ENCODE assay signal across 22 mouse cellular contexts in genomic region chr13:56692011-56692410, GRCm38 (mm10). TPM values are rescaled to one million over a fixed set of nuclear protein-coding genes. Genes with fewer than 3 reads are reported as not detected.
DNase-seq lines count a peak whose midpoint lies in the region; ATAC-seq and TF ChIP-seq lines count a peak whose summit lies in the region.
"Had no signal": no experiment of that assay in that cellular context is flagged by ENCODE, and none has a peak within 500 bp of the region (broad histone marks: within the 10 kb centered on the region; RNA-seq: fewer than 3 reads in every experiment).

No protein-coding gene starts in this region.

- no peak overlapping the region for H3K27ac ChIP-seq in thymus, adult 2 months (ENCODE audit: control insufficient read depth, insufficient read depth, low read length)
- no peak overlapping the region for H3K27ac ChIP-seq in limb, embryonic 13.5 days
- no peak overlapping the region for H3K27ac ChIP-seq in hindbrain, embryonic 11.5 days (ENCODE audit: low read depth, low read length)
- H3K27ac ChIP-seq: forebrain, embryonic 10.5 days; hindbrain, postnatal 0 days; midbrain, embryonic 13.5 days; neural tube, embryonic 15.5 days had no signal

- WGBS in thymus, adult 2 months = 29% methylated on average over 7 of the region's 7 CpGs
- 26% methylated on average over 7 of the region's 7 CpGs for whole genome bisulfite sequencing in limb, embryonic 13.5 days
- WGBS in hindbrain, embryonic 11.5 days = 66% methylated on average over 7 of the region's 7 CpGs

- H3K9ac ChIP-seq in limb, embryonic 13.5 days = no peak overlapping the region
- H3K9ac ChIP-seq in hindbrain, embryonic 11.5 days (ENCODE audit: low read depth, low read length) = no peak overlapping the region
- H3K9ac ChIP-seq: midbrain, embryonic 13.5 days; neural tube, embryonic 15.5 days had no signal

- 0 out of 2 replicates have a peak overlapping the region, but pooled peaks have one; percentile 3 for H3K4me2 ChIP-seq in limb, embryonic 13.5 days (replicated peaks)
- H3K4me2 ChIP-seq in hindbrain, embryonic 11.5 days (replicated peaks; ENCODE audit: low read depth, low read length) = no peak overlapping the region
- H3K4me2 ChIP-seq: midbrain, embryonic 13.5 days; neural tube, embryonic 15.5 days had no signal

- no peaks in the 10 kb centered on the region for H3K27me3 ChIP-seq in thymus, adult 2 months (ENCODE audit: control insufficient read depth, insufficient read depth, low read length)
- H3K27me3 ChIP-seq in limb, embryonic 13.5 days = no peaks in the 10 kb centered on the region
- no peaks in the 10 kb centered on the region for H3K27me3 ChIP-seq in hindbrain, embryonic 11.5 days (ENCODE audit: control insufficient read depth, insufficient read depth, low read length)
- H3K27me3 ChIP-seq: neural tube, embryonic 15.5 days had no signal

- H3K36me3 ChIP-seq in thymus, adult 2 months (ENCODE audit: control insufficient read depth, insufficient read depth, low read length) = no peaks in the 10 kb centered on the region
- H3K36me3 ChIP-seq in limb, embryonic 13.5 days = no peaks in the 10 kb centered on the region
- no peaks in the 10 kb centered on the region for H3K36me3 ChIP-seq in hindbrain, embryonic 11.5 days (ENCODE audit: control insufficient read depth, insufficient read depth, low read length)
- H3K36me3 ChIP-seq: forebrain, embryonic 10.5 days; midbrain, embryonic 13.5 days; neural tube, embryonic 15.5 days had no signal

- H3K9me3 ChIP-seq in limb, embryonic 13.5 days = no peaks in the 10 kb centered on the region
- no peaks in the 10 kb centered on the region for H3K9me3 ChIP-seq in hindbrain, embryonic 11.5 days (ENCODE audit: control insufficient read depth, low read length)
- H3K9me3 ChIP-seq: forebrain, embryonic 10.5 days; midbrain, embryonic 13.5 days; neural tube, embryonic 15.5 days had no signal

- no peak for TF ChIP-seq CTCF in thymus, adult 2 months (IDR thresholded peaks at IDR 0.05; ENCODE audit: borderline replicate concordance, control insufficient read depth, extremely low read depth, insufficient read depth, low read length, poor library complexity)

- no peak for ATAC-seq in limb, embryonic 13.5 days (ENCODE audit: low FRiP score, low read depth)
- no peak for ATAC-seq in hindbrain, embryonic 11.5 days (ENCODE audit: low FRiP score)
- ATAC-seq: hindbrain, postnatal 0 days; midbrain, embryonic 13.5 days had no signal

- no peak overlapping the region for H3K4me3 ChIP-seq in thymus, adult 2 months (ENCODE audit: control insufficient read depth, insufficient read depth, low read length)
- H3K4me3 ChIP-seq in limb, embryonic 13.5 days = no peak overlapping the region
- no peak overlapping the region for H3K4me3 ChIP-seq in hindbrain, embryonic 11.5 days (ENCODE audit: low read depth, low read length)
- H3K4me3 ChIP-seq: forebrain, embryonic 10.5 days; midbrain, embryonic 13.5 days; neural tube, embryonic 15.5 days had no signal

- TF ChIP-seq POLR2A in thymus, adult 2 months (IDR thresholded peaks at IDR 0.05; ENCODE audit: control insufficient read depth, extremely low read depth, insufficient read depth, low read length, poor library complexity) = no peak

- peak; percentile 12 for DNase-seq in adrenal gland, postnatal 14 days
- no peak for DNase-seq in adrenal gland, adult 18-20 months (ENCODE audit: low spot score in 2 of 2)
- DNase-seq in thymus, adult 2 months = peak; percentile 39
- DNase-seq in thymus, adult 18-20 months = no peak
- DNase-seq in thymus, postnatal 36 days = peak; percentile 44 to 53
- DNase-seq in natural killer cell, adult 2 months (ENCODE audit: low spot score in 2 of 2) = no peak
- no peak for DNase-seq in hindbrain, embryonic 11.5 days (ENCODE audit: low spot score)
- DNase-seq: adrenal gland, adult 2 months; cerebellum, postnatal 14 days; gastrocnemius, postnatal 10 days; heart, adult 18-20 months; kidney, postnatal 4 days; layer of hippocampus, adult 9-11 months; liver; lung, adult 18-20 months; lung, postnatal 14 days; right cerebral cortex, postnatal 14 days had no signal

- H3K4me1 ChIP-seq in thymus, adult 2 months (replicated peaks; ENCODE audit: control insufficient read depth, insufficient read depth, low read length) = no peaks in the 10 kb centered on the region; the same call in 1 of the 2 replicates
- H3K4me1 ChIP-seq in limb, embryonic 13.5 days = peaks cover 41% of the 10 kb centered on the region
- no peaks in the 10 kb centered on the region for H3K4me1 ChIP-seq in hindbrain, embryonic 11.5 days (replicated peaks; ENCODE audit: control insufficient read depth, insufficient read depth, low read length)

RNA-seq across cellular contexts. Expression of gene Smad5, which starts 10.8 kb away (rescaled TPM):
- total RNA-seq in adrenal gland, postnatal 14 days (2021) = 50.9 and 61.1 TPM in 2 replicates
- 10 to 100 TPM; 40.4 to 51.7 TPM for total RNA-seq in adrenal gland, adult 18-20 months (2021)
- polyA plus RNA-seq in thymus, adult 2 months (2012; rRNA removed) = 42.1 and 45.6 TPM in 2 replicates
- polyA plus RNA-seq in limb, embryonic 13.5 days (2015; fragmentation: Nextera tagmentation; extraction: Ambion mirVana) = 37.3 and 41.2 TPM in 2 replicates
- polyA plus RNA-seq in hindbrain, embryonic 11.5 days (2014; fragmentation: Nextera tagmentation; extraction: Ambion mirVana) = 47.8 and 50.9 TPM in 2 replicates

Comparison
In these comparisons a context has a peak if more than half of its experiments do, and no peak if none do; other contexts are left out.
1. DNase-seq: peak in adrenal gland, postnatal 14 days (single experiment), thymus, adult 2 months (single experiment) and thymus, postnatal 36 days (2 of 2); none in adrenal gland, adult 18-20 months (0 of 2), thymus, adult 18-20 months (0 of 2), natural killer cell, adult 2 months (0 of 2) and hindbrain, embryonic 11.5 days (single experiment).